Mouse (Mus musculus): Measurements from ENCODE around the gene Il10rb.
A peak's percentile ranks its signal among the peaks of the same experiment; 100 is the strongest.

Il10rb gene

GRCm38 (mm10) chr16:91450137-91451064, 44.4 kb downstream of the Il10rb start:
- DNase-seq (ENCODE audit: low spot score): no peak

- DNase-seq (ENCODE audit: low spot score): no peak
These were observed 46.0 kb downstream of the Il10rb start for GRCm38 (mm10) chr16:91451949-91452348.

GRCm38 (mm10) chr16:91452363-91452896, 46.5 kb downstream of the Il10rb start:
- no peak for DNase-seq (ENCODE audit: low spot score)

- no peak for DNase-seq (ENCODE audit: low spot score)
These were observed 49.9 kb downstream of the Il10rb start for GRCm38 (mm10) chr16:91455868-91456267.

- DNase-seq (ENCODE audit: low spot score): peak; percentile 83
These were observed 52.4 kb downstream of the Il10rb start for GRCm38 (mm10) chr16:91458301-91458746.

- no peak for DNase-seq (ENCODE audit: low spot score)
These were observed 53.0 kb downstream of the Il10rb start for GRCm38 (mm10) chr16:91458976-91459375.

GRCm38 (mm10) chr16:91459396-91459795, 53.4 kb downstream of the Il10rb start:
- DNase-seq (ENCODE audit: low spot score): no peak

- no peak for DNase-seq (ENCODE audit: low spot score)
These were observed 53.9 kb downstream of the Il10rb start for GRCm38 (mm10) chr16:91459841-91460370.

GRCm38 (mm10) chr16:91461066-91461638, 55.2 kb downstream of the Il10rb start:
- no peak for DNase-seq (ENCODE audit: low spot score)

- no peak for DNase-seq (ENCODE audit: low spot score)
These were observed 55.8 kb downstream of the Il10rb start for GRCm38 (mm10) chr16:91461773-91462181.

- no peak for DNase-seq (ENCODE audit: low spot score)
These were observed 56.7 kb downstream of the Il10rb start for GRCm38 (mm10) chr16:91462644-91463043.

- peak; percentile 64 for DNase-seq (ENCODE audit: low spot score)
These were observed 57.4 kb downstream of the Il10rb start for GRCm38 (mm10) chr16:91463400-91463799.

GRCm38 (mm10) chr16:91463836-91464400, 58.0 kb downstream of the Il10rb start:
- DNase-seq (ENCODE audit: low spot score): no peak

- DNase-seq (ENCODE audit: low spot score): peak; percentile 90
These were observed 58.9 kb downstream of the Il10rb start for GRCm38 (mm10) chr16:91464594-91465504.

- no peak for DNase-seq (ENCODE audit: low spot score)
These were observed 59.7 kb downstream of the Il10rb start for GRCm38 (mm10) chr16:91465505-91466240.

- peak; percentile 59 for DNase-seq (ENCODE audit: low spot score)
These were observed 60.6 kb downstream of the Il10rb start for GRCm38 (mm10) chr16:91466566-91466965.

- peak; percentile 29 for DNase-seq (ENCODE audit: low spot score)
These were observed 64.5 kb downstream of the Il10rb start for GRCm38 (mm10) chr16:91470470-91470869.

- no peak for DNase-seq (ENCODE audit: low spot score)
These were observed 65.5 kb downstream of the Il10rb start for GRCm38 (mm10) chr16:91471481-91471880.
